Mouse (Mus musculus): ENCODE results near the gene Zbtb16.

- TF ChIP-seq USF2 (IDR thresholded peaks at IDR 0.05; ENCODE audit: borderline replicate concordance in 1 of 2, insufficient read depth in 1 of 2, low read depth in 1 of 2, low read length in 2 of 2) (no peak), CTCF (IDR thresholded peaks at IDR 0.05 in 2 of 3, conservative IDR thresholded peaks at IDR 0.05 in 1 of 3; ENCODE audit: control insufficient read depth in 1 of 3, insufficient read depth in 1 of 3, low read depth in 2 of 3, low read length in 3 of 3, poor library complexity in 1 of 3, severe bottlenecking in 1 of 3) (no peak)
Measured at GRCm38 (mm10) chr9:48756261-48756812, 79.7 kb downstream of the Zbtb16 start.
